Mouse (Mus musculus): ENCODE measurements around the gene Ccnb1.

- no peak for TF ChIP-seq EP300 (optimal IDR thresholded peaks at IDR 0.05)
- TF ChIP-seq CTCF (IDR thresholded peaks at IDR 0.05; ENCODE audit: low read depth) = no peak
These were observed 10.8 kb upstream of the Ccnb1 start for GRCm38 (mm10) chr13:100797171-100797570.
